Mouse (Mus musculus) midbrain, embryonic 11.5 days (tissue): ENCODE data around the gene Golga5. TPM values are rescaled to one million over a fixed set of nuclear protein-coding genes. Genes with fewer than 3 reads are reported as not detected.
A peak's percentile ranks its signal among the peaks of the same experiment; 100 is the strongest.

Experiments
- ATAC-seq: fragments of 200-750 bp; cut with Nextera tagmentation; 2 replicates; pipeline ENCODE4 v1.8.0; 2017; ENCODE audit warnings: moderate TSS enrichment, moderate library complexity; ENCODE audit not compliant: low FRiP score
- DNase-seq: peaks from one replicate; pipeline ENCODE4 v3.0.0; 2015; ENCODE audit warnings: low spot score; ENCODE audit errors: missing footprints
- H3K27ac ChIP-seq: fragments of 300-500 bp; sonication (generic); 2 replicates; pipeline ENCODE4 v1.5.1; 2014; ENCODE audit warnings: low read depth, low read length
- H3K27me3 ChIP-seq: fragments of 300-500 bp; sonication (generic); 2 replicates; pipeline ENCODE4 v1.6.1; 2014; ENCODE audit warnings: mild to moderate bottlenecking, low read length, moderate library complexity, mixed read lengths; ENCODE audit not compliant: control insufficient read depth, insufficient read depth
- H3K36me3 ChIP-seq: fragments of 300-500 bp; sonication (generic); 2 replicates; pipeline ENCODE4 v1.6.1; 2014; ENCODE audit warnings: mild to moderate bottlenecking, low read length, moderate library complexity, mixed read lengths; ENCODE audit not compliant: control insufficient read depth, insufficient read depth
- H3K4me1 ChIP-seq: fragments of 300-500 bp; sonication (generic); 2 replicates; pipeline ENCODE4 v1.6.1; 2014; ENCODE audit warnings: low read length; ENCODE audit not compliant: control insufficient read depth, insufficient read depth
- H3K4me2 ChIP-seq: fragments of 300-500 bp; sonication (generic); 2 replicates; pipeline ENCODE4 v1.6.1; 2014; ENCODE audit warnings: mild to moderate bottlenecking, moderate library complexity
- H3K4me3 ChIP-seq: fragments of 300-500 bp; sonication (generic); 2 replicates; pipeline ENCODE4 v1.5.1; 2014; ENCODE audit warnings: low read depth, low read length
- H3K9ac ChIP-seq: fragments of 300-500 bp; sonication (generic); 2 replicates; pipeline ENCODE4 v1.6.1; 2014; ENCODE audit warnings: low read length
- H3K9me3 ChIP-seq: fragments of 300-500 bp; sonication (generic); 2 replicates; pipeline ENCODE4 v1.6.1; 2016; ENCODE audit warnings: low read length; ENCODE audit not compliant: control insufficient read depth
- WGBS: fragments of 180-500 bp; shearing (Covaris S2); extraction: QIAGEN DNeasy Blood & Tissue Kit; methylation state at CpG from one replicate; pipeline ENCODE4 v1.1.7; 2014; 5-methylcytosine and 5-hydroxymethylcytosine counted together
- polyA plus RNA-seq: library from polyadenylated mRNA; unstranded; fragments of >200 nt; fragmentation: Nextera tagmentation; extraction: Ambion mirVana; gene quantifications from 2 replicates; pipeline ENCODE4 v1.2.1, GENCODE M21; 2014

The Golga5 gene
- polyA plus RNA-seq, 1 experiment from 2014 or later = 31.6 TPM

DNA sequence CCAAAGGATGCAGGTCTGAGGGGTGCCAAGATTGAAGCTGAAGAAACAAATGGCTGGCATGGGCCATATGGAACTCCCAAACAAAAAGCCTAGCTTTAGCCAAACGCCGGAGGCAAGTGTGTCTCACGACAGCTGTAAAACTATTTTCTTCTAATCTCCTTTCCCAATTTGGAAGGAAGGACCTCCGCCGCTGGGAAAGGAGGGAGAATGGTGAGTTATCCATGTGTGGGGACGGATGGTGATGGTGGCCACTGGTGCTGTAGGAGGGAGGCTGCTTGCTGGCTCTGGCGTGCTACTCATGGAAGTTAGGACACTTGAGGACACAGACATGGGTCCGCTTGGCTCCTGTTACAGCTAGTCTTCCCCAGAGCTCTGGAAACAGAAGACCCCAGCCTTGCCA lies 71.3 kb downstream of the Golga5 start:
- Histone ChIP-seq H3K36me3 (no peaks in the 10 kb centered on the region), H3K4me3 (no peak overlapping the region), H3K4me1 (no peaks in the 10 kb centered on the region), H3K9me3 (no peaks in the 10 kb centered on the region), H3K9ac (no peak overlapping the region), H3K4me2 (no peak overlapping the region), H3K27ac (no peak overlapping the region), H3K27me3 (no peaks in the 10 kb centered on the region)
- WGBS = 86% methylated on average over 8 of the region's 8 CpGs
- DNase-seq = no peak
- ATAC-seq = no peak

DNA sequence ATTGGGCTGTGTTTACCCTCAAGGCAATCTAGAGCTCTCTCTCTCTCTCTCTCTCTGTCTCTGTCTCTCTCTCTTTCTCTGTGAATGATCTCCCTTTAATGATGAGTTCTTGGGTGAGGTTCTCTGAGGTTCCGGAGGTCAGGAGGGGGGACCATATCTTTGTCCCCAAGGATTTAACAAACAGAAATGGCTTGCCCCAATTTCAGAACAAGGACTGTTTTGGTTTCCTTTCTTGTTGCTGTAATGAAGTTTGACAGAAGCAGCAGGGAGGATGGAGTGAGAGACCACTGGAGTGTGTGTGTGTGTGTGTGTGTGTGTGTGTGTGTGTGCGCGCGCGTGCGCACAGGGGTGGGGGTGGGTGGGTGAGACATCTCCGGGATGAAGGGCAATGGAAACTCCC lies 72.2 kb downstream of the Golga5 start:
- Histone ChIP-seq H3K9ac (no peak overlapping the region), H3K36me3 (no peaks in the 10 kb centered on the region), H3K27ac (no peak overlapping the region), H3K27me3 (no peaks in the 10 kb centered on the region), H3K4me3 (no peak overlapping the region), H3K4me2 (no peak overlapping the region), H3K9me3 (no peaks in the 10 kb centered on the region), H3K4me1 (no peaks in the 10 kb centered on the region)
- ATAC-seq = no peak
- WGBS = 94% methylated on average over 7 of the region's 7 CpGs
- no peak for DNase-seq

DNA sequence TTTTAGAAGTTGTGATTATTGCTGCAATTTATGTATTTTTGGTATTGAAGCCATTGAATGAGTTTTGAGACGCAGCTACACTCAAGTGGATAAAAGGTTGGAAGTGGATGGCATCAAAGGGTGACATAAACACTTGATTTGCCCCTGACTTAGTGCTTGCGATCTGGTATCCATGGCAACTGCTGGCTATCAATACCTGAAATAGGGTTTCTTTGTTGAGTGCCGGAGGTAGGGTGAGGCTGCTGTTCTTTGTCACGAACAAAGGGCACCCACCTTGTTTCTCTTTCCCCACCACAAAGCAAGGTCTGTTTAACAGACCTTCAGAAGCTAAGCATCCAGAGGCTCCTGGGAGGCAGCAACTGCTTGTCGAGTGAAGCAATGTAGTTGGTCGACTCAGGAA lies 76.2 kb downstream of the Golga5 start:
- no peaks in the 10 kb centered on the region for H3K27me3 ChIP-seq
- H3K4me3 ChIP-seq = no peak overlapping the region
- 69% methylated on average over 6 of the region's 6 CpGs for WGBS
- no peak overlapping the region for H3K9ac ChIP-seq
- no peaks in the 10 kb centered on the region for H3K36me3 ChIP-seq
- no peak for ATAC-seq
- H3K4me1 ChIP-seq = no peaks in the 10 kb centered on the region
- H3K9me3 ChIP-seq = no peaks in the 10 kb centered on the region
- H3K27ac ChIP-seq = no peak overlapping the region
- no peak overlapping the region for H3K4me2 ChIP-seq
- peak; percentile 39 for DNase-seq

Other genes starting within 250 kb of the Golga5 start
- gene Rin3, start 186.1 kb upstream of the Golga5 start, polyA plus RNA-seq = 3.3 and 4.8 TPM in 2 replicates
- 61.3 and 63.6 TPM in 2 replicates for gene Lgmn, start 29.3 kb upstream of the Golga5 start, polyA plus RNA-seq
- gene Chga, start 85.8 kb downstream of the Golga5 start, polyA plus RNA-seq = 23.5 and 24.0 TPM in 2 replicates
- 11.6 and 14.2 TPM in 2 replicates for gene Itpk1, start 235.8 kb downstream of the Golga5 start, polyA plus RNA-seq